Mouse (Mus musculus) liver, adult 2 months (tissue): ENCODE data around the gene Col5a1. TPM values are rescaled to one million over a fixed set of nuclear protein-coding genes. Genes with fewer than 3 reads are reported as not detected.

ENCODE experiments used
- DNase-seq: peaks from one replicate; pipeline ENCODE4 v3.0.0-alpha.2; 2011; ENCODE audit warnings: low read depth, low spot score; ENCODE audit errors: extremely low read depth
- H3K27ac ChIP-seq: fragments of 200-500 bp; replicated peaks from 2 replicates; pipeline ENCODE4 v1.5.1; 2012; ENCODE audit warnings: low read depth, mild to moderate bottlenecking, control low read depth, inconsistent platforms, low read length; ENCODE audit not compliant: insufficient read depth
- H3K27me3 ChIP-seq: fragments of 200-500 bp; 2 replicates; pipeline ENCODE4 v1.6.1; 2012; ENCODE audit warnings: mild to moderate bottlenecking, moderate library complexity, low read length, inconsistent platforms; ENCODE audit not compliant: control insufficient read depth, insufficient read depth
- H3K36me3 ChIP-seq: fragments of 200-500 bp; 2 replicates; pipeline ENCODE4 v1.6.1; 2012; ENCODE audit warnings: low read length, inconsistent platforms; ENCODE audit not compliant: control insufficient read depth, insufficient read depth
- H3K4me1 ChIP-seq: fragments of 200-500 bp; 2 replicates; pipeline ENCODE4 v1.6.1; 2011; ENCODE audit warnings: low read length; ENCODE audit not compliant: control insufficient read depth, insufficient read depth
- H3K4me3 ChIP-seq: fragments of 200-500 bp; 2 replicates; pipeline ENCODE4 v1.5.1; 2011; ENCODE audit warnings: low read depth, mild to moderate bottlenecking, control low read depth, low read length, moderate library complexity; ENCODE audit not compliant: insufficient read depth
- H3K79me2 ChIP-seq: fragments of 200-500 bp; 2 replicates; pipeline ENCODE4 v1.6.1; 2012; ENCODE audit warnings: inconsistent platforms, mild to moderate bottlenecking, low read length, moderate library complexity; ENCODE audit not compliant: control insufficient read depth, insufficient read depth
- H3K9ac ChIP-seq: fragments of 200-500 bp; 2 replicates; pipeline ENCODE4 v1.6.1; 2012; ENCODE audit warnings: low read depth, mild to moderate bottlenecking, control low read depth, inconsistent platforms, low read length
- CTCF ChIP-seq: fragments of 200-500 bp; IDR thresholded peaks from 2 replicates; pipeline ENCODE4 v1.5.1; 2011; ENCODE audit warnings: low read depth, low read length, control low read depth
- POLR2A ChIP-seq: fragments of 200-500 bp; IDR thresholded peaks from 2 replicates; pipeline ENCODE4 v1.6.1; 2011; ENCODE audit warnings: low read length, control low read depth; ENCODE audit not compliant: insufficient read depth; ENCODE audit errors: extremely low read depth
- WGBS: fragments of 180-500 bp; shearing (Covaris S2); methylation state at CpG from one replicate; pipeline ENCODE4 v1.1.7; 2018; 5-methylcytosine and 5-hydroxymethylcytosine counted together
- polyA plus RNA-seq: library from polyadenylated mRNA; depleted of rRNA; stranded (reverse); fragments of >200 nt; gene quantifications from 2 replicates; pipeline ENCODE4 v1.2.3, GENCODE M21; 2012
- total RNA-seq: library from RNA; depleted of rRNA; stranded (reverse); fragments of >200 nt; gene quantifications from 2 replicates; pipeline ENCODE4 v1.2.3, GENCODE M21; 2014

Gene Col5a1
- total and polyA plus RNA-seq, 2 experiments, result 2.0 to 2.1 TPM

- H3K4me3 ChIP-seq, result no peak overlapping the region
- no peak for DNase-seq
- no peaks in the 10 kb centered on the region for H3K36me3 ChIP-seq
- WGBS, result 96% methylated on average over 6 of the region's 6 CpGs
- no peak for TF ChIP-seq CTCF
- TF ChIP-seq POLR2A, result no peak
- H3K27me3 ChIP-seq, result no peaks in the 10 kb centered on the region
- no peak overlapping the region for H3K27ac ChIP-seq
- no peak overlapping the region for H3K9ac ChIP-seq
- no peaks in the 10 kb centered on the region for H3K4me1 ChIP-seq
- no peaks in the 10 kb centered on the region for H3K79me2 ChIP-seq
Observed at GRCm38 (mm10) chr2:28024416-28024815, 138.2 kb downstream of the Col5a1 start.

GRCm38 (mm10) chr2:28025776-28026175, 139.6 kb downstream of the Col5a1 start:
- Histone ChIP-seq H3K4me1 (no peaks in the 10 kb centered on the region), H3K9ac (no peak overlapping the region), H3K79me2 (no peaks in the 10 kb centered on the region), H3K27ac (no peak overlapping the region), H3K36me3 (no peaks in the 10 kb centered on the region), H3K4me3 (no peak overlapping the region), H3K27me3 (no peaks in the 10 kb centered on the region)
- TF ChIP-seq POLR2A (no peak), CTCF (no peak)
- 90% methylated on average over 4 of the region's 4 CpGs for WGBS
- no peak for DNase-seq

GRCm38 (mm10) chr2:28031860-28032259, 145.6 kb downstream of the Col5a1 start:
- no peak overlapping the region for H3K27ac ChIP-seq
- H3K4me1 ChIP-seq, result no peaks in the 10 kb centered on the region
- no peaks in the 10 kb centered on the region for H3K27me3 ChIP-seq
- TF ChIP-seq POLR2A, result no peak
- no peak for TF ChIP-seq CTCF
- H3K36me3 ChIP-seq, result no peaks in the 10 kb centered on the region
- no peaks in the 10 kb centered on the region for H3K79me2 ChIP-seq
- no peak overlapping the region for H3K4me3 ChIP-seq
- WGBS, result 76% methylated on average over 9 of the region's 9 CpGs
- no peak for DNase-seq
- no peak overlapping the region for H3K9ac ChIP-seq

- H3K79me2 ChIP-seq, result no peaks in the 10 kb centered on the region
- H3K27ac ChIP-seq, result no peak overlapping the region
- no peak overlapping the region for H3K9ac ChIP-seq
- no peak overlapping the region for H3K4me3 ChIP-seq
- no peaks in the 10 kb centered on the region for H3K27me3 ChIP-seq
- TF ChIP-seq POLR2A (no peak), CTCF (no peak)
- no peaks in the 10 kb centered on the region for H3K36me3 ChIP-seq
- DNase-seq, result no peak
- no peaks in the 10 kb centered on the region for H3K4me1 ChIP-seq
- WGBS, result 81% methylated on average over 11 of the region's 11 CpGs
Observed at GRCm38 (mm10) chr2:28032469-28032868, 146.2 kb downstream of the Col5a1 start.

GRCm38 (mm10) chr2:28034011-28034710, 147.9 kb downstream of the Col5a1 start:
- Histone ChIP-seq H3K4me1 (no peaks in the 10 kb centered on the region), H3K27me3 (no peaks in the 10 kb centered on the region), H3K27ac (no peak overlapping the region), H3K36me3 (no peaks in the 10 kb centered on the region), H3K79me2 (no peaks in the 10 kb centered on the region), H3K9ac (no peak overlapping the region), H3K4me3 (no peak overlapping the region)
- no peak for DNase-seq
- TF ChIP-seq CTCF (no peak), POLR2A (no peak)
- WGBS, result 89% methylated on average over 13 of the region's 13 CpGs

GRCm38 (mm10) chr2:28036788-28037187, 150.6 kb downstream of the Col5a1 start:
- no peak for DNase-seq
- H3K36me3 ChIP-seq, result no peaks in the 10 kb centered on the region
- no peaks in the 10 kb centered on the region for H3K27me3 ChIP-seq
- no peak overlapping the region for H3K27ac ChIP-seq
- H3K9ac ChIP-seq, result no peak overlapping the region
- H3K79me2 ChIP-seq, result no peaks in the 10 kb centered on the region
- 91% methylated on average over 13 of the region's 13 CpGs for WGBS
- H3K4me3 ChIP-seq, result no peak overlapping the region
- H3K4me1 ChIP-seq, result no peaks in the 10 kb centered on the region
- TF ChIP-seq POLR2A (no peak), CTCF (no peak)
